Mouse (Mus musculus) megakaryocyte, adult 5-6 weeks (primary cell): Measurements from ENCODE around the gene Fndc3a. TPM values are rescaled to one million over a fixed set of nuclear protein-coding genes. Genes with fewer than 3 reads are reported as not detected.

Experiments used
- total RNA-seq, 2 experiments: library from RNA; stranded (forward) in 1 of 2; stranded (reverse) in 1 of 2; fragments of 153-499, 151-499 nt in 1 of 2; fragments of 221-1000, 200-1000 nt in 1 of 2; gene quantifications; 2 replicates each; pipeline versions ENCODE4 v1.2.3 to v1.2.4; 2015 to 2017

Gene Fndc3a
- total RNA-seq, 2 experiments from 2014 or later, result 38.7 to 40.7 TPM

Other genes with a start within 250 kb of the Fndc3a start
- gene Gm9195, start 218.2 kb downstream of the Fndc3a start, total RNA-seq (2015), result not detected in 2 replicates
- not detected in 2 replicates for gene Gm9195, start 218.2 kb downstream of the Fndc3a start, total RNA-seq (2017)